Mouse (Mus musculus) MEL (cell line): Measurements from ENCODE around the gene Fgfr2. TPM values are rescaled to one million over a fixed set of nuclear protein-coding genes. Genes with fewer than 3 reads are reported as not detected.

Experiments
- DNase-seq: peaks from one replicate; pipeline ENCODE4 v3.0.0; 2011; ENCODE audit warnings: low read depth, low spot score
- H3K27ac ChIP-seq: 2 replicates; pipeline ENCODE4 v1.5.1; 2012; ENCODE audit warnings: low read depth, mild to moderate bottlenecking, control low read depth, low read length, moderate library complexity; ENCODE audit not compliant: control insufficient read depth
- H3K27me3 ChIP-seq, 2 experiments: fragments of 150-350 bp in 1 of 2; sonication (generic) in 1 of 2; 2 replicates each; pipeline ENCODE4 v1.6.1; 2012; ENCODE audit warnings: low read length in 2 of 2, mild to moderate bottlenecking in 2 of 2, improper control_type of control experiment in 1 of 2, moderate library complexity in 1 of 2; ENCODE audit not compliant: insufficient read depth in 2 of 2, control insufficient read depth in 1 of 2
- H3K36me3 ChIP-seq, 2 experiments: 2 replicates each; pipeline ENCODE4 v1.6.1; 2012 to 2014; ENCODE audit warnings: low read length in 2 of 2, improper control_type of control experiment in 1 of 2, inconsistent platforms in 1 of 2, mild to moderate bottlenecking in 1 of 2; ENCODE audit not compliant: insufficient read depth in 2 of 2, control insufficient read depth in 1 of 2
- H3K4me1 ChIP-seq, 2 experiments: fragments of 150-350 bp in 1 of 2; sonication (generic) in 1 of 2; 2 replicates each; pipeline ENCODE4 v1.6.1; 2012; ENCODE audit warnings: low read length in 2 of 2, improper control_type of control experiment in 1 of 2, mild to moderate bottlenecking in 1 of 2; ENCODE audit not compliant: insufficient read depth in 2 of 2, control insufficient read depth in 1 of 2
- H3K4me3 ChIP-seq, 2 experiments: fragments of 150-350 bp in 1 of 2; sonication (generic) in 1 of 2; 2 replicates each; pipeline ENCODE4 v1.5.1; 2012; ENCODE audit warnings: low read depth in 2 of 2, low read length in 2 of 2, mild to moderate bottlenecking in 2 of 2, moderate library complexity in 2 of 2, control low read depth in 1 of 2, improper control_type of control experiment in 1 of 2; ENCODE audit not compliant: control insufficient read depth in 1 of 2, insufficient read depth in 1 of 2
- H3K79me2 ChIP-seq: 2 replicates; pipeline ENCODE4 v1.6.1; 2012; ENCODE audit warnings: mild to moderate bottlenecking, low read length, moderate library complexity; ENCODE audit not compliant: control insufficient read depth, poor library complexity, insufficient read depth
- H3K9ac ChIP-seq: 2 replicates; pipeline ENCODE4 v1.6.1; 2012; ENCODE audit warnings: low read depth, mild to moderate bottlenecking, control low read depth, low read length, moderate library complexity; ENCODE audit not compliant: control insufficient read depth, poor library complexity, severe bottlenecking
- H3K9me3 ChIP-seq: fragments of 150-350 bp; sonication (generic); replicated peaks from 2 replicates; pipeline ENCODE4 v1.6.1; 2012; ENCODE audit warnings: mild to moderate bottlenecking, low read length, improper control_type of control experiment, moderate library complexity; ENCODE audit not compliant: insufficient read depth
- BHLHE40 ChIP-seq: IDR thresholded peaks from 2 replicates; pipeline ENCODE4 v1.6.1; 2012; ENCODE audit warnings: low read depth, mild to moderate bottlenecking, inconsistent platforms, low read length, improper control_type of control experiment, borderline replicate concordance
- CHD1 ChIP-seq: IDR thresholded peaks from 2 replicates; pipeline ENCODE4 v1.6.1; 2012; ENCODE audit warnings: low read depth, mild to moderate bottlenecking, inconsistent platforms, low read length, improper control_type of control experiment
- CHD2 ChIP-seq: IDR thresholded peaks from 2 replicates; pipeline ENCODE4 v1.6.1; 2011; ENCODE audit warnings: low read length, improper control_type of control experiment
- EP300 ChIP-seq, 2 experiments: IDR thresholded peaks; 2 replicates each; pipeline ENCODE4 v1.6.1; 2011; ENCODE audit warnings: improper control_type of control experiment in 2 of 2, low read length in 2 of 2, low read depth in 1 of 2, mild to moderate bottlenecking in 1 of 2
- ETS1 ChIP-seq: IDR thresholded peaks from 2 replicates; pipeline ENCODE4 v1.6.1; 2012; ENCODE audit warnings: low read depth, mild to moderate bottlenecking, inconsistent platforms, low read length, improper control_type of control experiment, moderate library complexity
- GABPA ChIP-seq: IDR thresholded peaks from 2 replicates; pipeline ENCODE4 v1.6.1; 2012; ENCODE audit warnings: low read depth, mild to moderate bottlenecking, inconsistent platforms, low read length, improper control_type of control experiment, moderate library complexity
- GATA1 ChIP-seq: IDR thresholded peaks from 2 replicates; pipeline ENCODE4 v1.6.1; 2011; ENCODE audit warnings: low read depth, low read length, improper control_type of control experiment
- KAT2A ChIP-seq: conservative IDR thresholded peaks from 2 replicates; pipeline ENCODE4 v1.6.1; 2012; ENCODE audit warnings: low read depth, low read length, improper control_type of control experiment, inconsistent platforms
- MYB ChIP-seq: IDR thresholded peaks from 2 replicates; pipeline ENCODE4 v1.6.1; 2011; ENCODE audit warnings: mild to moderate bottlenecking, low read depth, low read length, improper control_type of control experiment
- POLR2AphosphoS2 ChIP-seq: IDR thresholded peaks from 2 replicates; pipeline ENCODE4 v1.6.1; 2011; ENCODE audit warnings: low read length, improper control_type of control experiment
- POLR2AphosphoS5 ChIP-seq: IDR thresholded peaks from 2 replicates; pipeline ENCODE4 v1.6.1; 2012; ENCODE audit warnings: low read depth, borderline replicate concordance, mild to moderate bottlenecking, inconsistent platforms, low read length, moderate library complexity, mixed read lengths
- RAD21 ChIP-seq: IDR thresholded peaks from 2 replicates; pipeline ENCODE4 v1.6.1; 2011; ENCODE audit warnings: mild to moderate bottlenecking, low read depth, low read length, improper control_type of control experiment
- SMC3 ChIP-seq: IDR thresholded peaks from 2 replicates; pipeline ENCODE4 v1.6.1; 2011; ENCODE audit warnings: low read depth, low read length, improper control_type of control experiment
- TBP ChIP-seq: IDR thresholded peaks from 2 replicates; pipeline ENCODE4 v1.8.0; 2011; ENCODE audit warnings: low read depth, low read length, improper control_type of control experiment
- TCF12 ChIP-seq: IDR thresholded peaks from 2 replicates; pipeline ENCODE4 v1.6.1; 2014; ENCODE audit warnings: low read depth, mild to moderate bottlenecking, inconsistent platforms, low read length, improper control_type of control experiment, moderate library complexity
- UBTF ChIP-seq: IDR thresholded peaks from 2 replicates; pipeline ENCODE4 v1.6.1; 2012; ENCODE audit warnings: low read depth, mild to moderate bottlenecking, inconsistent platforms, low read length, improper control_type of control experiment, moderate library complexity, borderline replicate concordance; ENCODE audit not compliant: insufficient read depth
- ZKSCAN1 ChIP-seq: IDR thresholded peaks from 2 replicates; pipeline ENCODE4 v1.6.1; 2012; ENCODE audit warnings: low read depth, mild to moderate bottlenecking, inconsistent platforms, low read length, improper control_type of control experiment, moderate library complexity
- polyA plus RNA-seq, 2 experiments: library from polyadenylated mRNA; stranded (reverse) in 1 of 2; unstranded in 1 of 2; fragments of >175 nt in 1 of 2; fragments of >200 nt in 1 of 2; gene quantifications; 2 replicates each; pipeline versions ENCODE4 v1.2.1 to v1.2.4; 2012; ENCODE audit warnings: low replicate concordance in 2 of 2, low read depth in 1 of 2; ENCODE audit not compliant: insufficient read length in 2 of 2, insufficient read depth in 1 of 2, missing spikeins in 1 of 2
- total RNA-seq: library from RNA; depleted of rRNA; stranded (reverse); fragments of 300-350 nt; gene quantifications from 2 replicates; pipeline ENCODE4 v1.2.3, GENCODE M21; 2012

The Fgfr2 gene
- total and polyA plus RNA-seq, 3 experiments, result not detected

DNA sequence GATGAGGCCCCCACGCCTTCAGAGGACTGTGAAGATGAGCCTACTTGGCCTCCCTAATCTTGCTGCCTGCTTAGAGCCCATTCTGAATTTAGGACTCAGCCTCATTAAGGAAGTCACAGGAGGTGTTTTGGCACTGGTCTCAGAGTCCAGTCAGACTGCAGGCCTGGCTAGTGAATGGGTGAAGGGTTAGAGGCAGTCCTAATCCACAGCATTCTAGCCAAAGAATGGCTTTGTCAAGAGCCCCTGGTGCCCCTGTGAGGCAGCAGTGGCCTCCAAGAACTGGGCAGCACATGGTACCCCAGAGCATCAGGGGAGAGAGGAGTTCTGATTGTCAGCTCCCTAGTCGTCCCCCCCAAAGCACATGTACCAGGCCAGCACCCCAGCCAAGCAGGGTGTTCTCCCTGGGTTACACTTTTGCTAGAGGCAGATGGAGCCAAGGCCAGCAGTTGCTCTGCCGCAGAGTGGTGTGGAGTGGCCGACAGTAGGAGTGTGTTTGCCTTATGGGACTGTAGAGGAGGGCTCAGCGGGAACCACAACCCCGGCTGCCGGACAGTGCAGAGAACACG lies 418.8 kb downstream of the Fgfr2 start:
- Histone ChIP-seq H3K79me2 (no peaks in the 10 kb centered on the region), H3K27me3 (no peaks in the 10 kb centered on the region), H3K4me1 (no peaks in the 10 kb centered on the region), H3K36me3 (no peaks in the 10 kb centered on the region), H3K27ac (no peak overlapping the region), H3K4me3 (no peak overlapping the region), H3K9me3 (no peaks in the 10 kb centered on the region), H3K9ac (no peak overlapping the region)
- no peak for DNase-seq
- TF ChIP-seq POLR2AphosphoS5 (no peak), KAT2A (no peak), GABPA (no peak), MYB (no peak), CHD1 (no peak), UBTF (no peak), ZKSCAN1 (no peak), POLR2AphosphoS2 (no peak)
- TF ChIP-seq, all 39 proteins: peak for 0

DNA sequence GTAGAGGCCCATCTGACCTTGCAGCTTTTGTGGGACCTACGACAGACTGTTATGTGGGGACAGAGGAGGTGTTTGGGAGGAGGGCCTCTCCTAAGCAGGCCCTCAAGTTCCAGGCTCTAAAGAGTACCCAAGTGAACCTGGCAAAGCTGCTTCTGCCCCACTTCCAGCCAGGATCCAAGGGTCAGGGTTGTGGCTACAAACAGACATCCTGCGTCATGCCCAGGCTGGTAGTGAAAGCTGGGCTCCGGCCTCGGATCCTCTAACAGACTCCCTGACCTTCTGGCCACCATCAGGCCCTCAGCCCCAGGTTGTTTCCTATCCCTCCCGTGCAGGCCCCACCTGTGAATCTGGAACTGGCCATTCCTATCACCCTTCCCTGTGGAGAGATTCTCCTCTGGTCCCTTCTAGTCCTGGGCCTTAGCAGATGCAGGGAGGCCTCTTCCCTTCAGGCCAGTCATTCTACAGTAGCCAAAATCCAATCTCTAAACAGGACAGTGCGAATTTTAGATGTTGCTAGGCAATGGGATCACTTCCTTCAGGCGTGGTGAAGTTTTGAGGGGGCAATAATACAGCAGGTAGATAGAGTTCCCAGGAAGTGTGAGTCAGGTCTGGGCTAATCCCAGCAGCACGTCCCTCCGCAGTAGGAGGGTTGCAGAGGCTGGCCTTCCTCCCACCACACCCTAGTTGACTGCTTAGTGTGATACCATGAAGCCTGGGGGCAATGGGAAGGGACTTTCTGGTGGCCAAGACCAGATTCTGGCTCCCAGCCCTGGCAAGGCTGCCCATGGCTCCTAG lies 419.4 kb downstream of the Fgfr2 start:
- H3K4me3 ChIP-seq, result no peak overlapping the region
- no peaks in the 10 kb centered on the region for H3K36me3 ChIP-seq
- H3K4me1 ChIP-seq, result no peaks in the 10 kb centered on the region
- DNase-seq, result no peak
- no peak for TF ChIP-seq SMC3
- TF ChIP-seq RAD21, result no peak
- no peak for TF ChIP-seq BHLHE40
- TF ChIP-seq ETS1, result no peak
- no peak for TF ChIP-seq CHD2
- H3K9me3 ChIP-seq, result no peaks in the 10 kb centered on the region
- no peak overlapping the region for H3K27ac ChIP-seq
- H3K79me2 ChIP-seq, result no peaks in the 10 kb centered on the region
- no peak overlapping the region for H3K9ac ChIP-seq
- no peaks in the 10 kb centered on the region for H3K27me3 ChIP-seq

DNA sequence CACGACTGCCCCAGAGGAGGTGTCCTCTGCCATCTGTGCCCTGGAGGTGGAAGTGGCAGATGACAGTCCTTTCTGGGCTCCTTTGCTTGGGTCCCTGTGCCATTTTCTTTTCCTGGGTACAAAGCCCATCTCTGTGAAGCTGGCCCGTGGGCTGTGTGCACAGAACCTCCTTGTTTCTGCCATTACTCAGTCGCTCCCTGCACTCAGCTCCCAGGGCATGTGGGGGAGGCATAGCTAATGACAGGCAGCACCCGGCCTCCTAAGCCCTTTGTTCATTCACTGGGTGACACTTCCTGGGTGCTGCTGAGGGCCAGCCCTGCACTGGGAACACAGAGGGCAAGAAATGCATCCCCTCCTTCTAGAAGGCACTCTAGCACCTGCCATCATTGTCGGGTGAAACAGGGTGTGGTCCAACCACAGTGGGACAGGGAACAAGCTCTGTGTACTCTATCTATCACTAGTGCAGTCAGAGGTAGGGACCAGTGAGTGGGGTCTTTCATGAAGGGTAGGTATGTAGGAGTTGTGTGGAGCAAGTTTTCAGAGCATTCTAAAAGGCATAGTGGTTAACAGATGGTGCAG lies 420.6 kb downstream of the Fgfr2 start:
- Histone ChIP-seq H3K27ac (no peak overlapping the region), H3K36me3 (no peaks in the 10 kb centered on the region), H3K9ac (no peak overlapping the region), H3K79me2 (no peaks in the 10 kb centered on the region), H3K27me3 (no peaks in the 10 kb centered on the region), H3K4me3 (no peak overlapping the region), H3K4me1 (no peaks in the 10 kb centered on the region), H3K9me3 (no peaks in the 10 kb centered on the region)
- DNase-seq, result no peak
- TF ChIP-seq EP300 (IDR thresholded peaks at IDR 0.05; ENCODE audit: low read depth in 1 of 2, low read length in 2 of 2) (no peak), TBP (no peak), ZKSCAN1 (no peak), SMC3 (no peak), POLR2AphosphoS5 (no peak), GATA1 (no peak), TCF12 (no peak)
